11 mouse cellular contexts compared by ENCODE assay signal in genomic region chr13:40757995-40758394, GRCm38 (mm10). TPM values are rescaled to one million over a fixed set of nuclear protein-coding genes. Genes with fewer than 3 reads are reported as not detected.
DNase-seq lines count a peak whose midpoint lies in the region; ATAC-seq and TF ChIP-seq lines count a peak whose summit lies in the region.
"Had no signal": no experiment of that assay in that cellular context is flagged by ENCODE, and none has a peak within 500 bp of the region (broad histone marks: within the 10 kb centered on the region; RNA-seq: fewer than 3 reads in every experiment).

No protein-coding gene starts in this region.

- no peaks in the 10 kb centered on the region for H3K4me1 ChIP-seq in intestine, postnatal 0 days (replicated peaks; ENCODE audit: control insufficient read depth, insufficient read depth, low read length)
- H3K4me1 ChIP-seq in intestine, embryonic 15.5 days (replicated peaks): no peaks in the 10 kb centered on the region
- H3K4me1 ChIP-seq: kidney, embryonic 15.5 days had no signal

- no peak overlapping the region for H3K4me2 ChIP-seq in intestine, postnatal 0 days (replicated peaks; ENCODE audit: low read depth)
- H3K4me2 ChIP-seq in intestine, embryonic 15.5 days (replicated peaks): no peak overlapping the region
- H3K4me2 ChIP-seq: kidney, embryonic 15.5 days had no signal

- no peaks in the 10 kb centered on the region for H3K9me3 ChIP-seq in intestine, postnatal 0 days (ENCODE audit: control insufficient read depth)
- no peaks in the 10 kb centered on the region for H3K9me3 ChIP-seq in intestine, embryonic 15.5 days
- H3K9me3 ChIP-seq: kidney, embryonic 15.5 days; megakaryocyte, embryonic 14.5 days had no signal

- DNase-seq in thymus, postnatal 0 days (ENCODE audit: low spot score): peak; percentile 28
- DNase-seq in thymus, postnatal 25 days: no peak
- peak; percentile 42 for DNase-seq in brain, embryonic 18.5 days (ENCODE audit: low read depth, low spot score)
- no peak for DNase-seq in testis, postnatal 10 days (ENCODE audit: low spot score)
- DNase-seq in spleen, adult 18-20 months: no peak

- H3K27ac ChIP-seq in intestine, postnatal 0 days (ENCODE audit: low read depth, low read length): no peak overlapping the region
- no peak overlapping the region for H3K27ac ChIP-seq in intestine, embryonic 15.5 days
- H3K27ac ChIP-seq: kidney, embryonic 15.5 days had no signal

- no peaks in the 10 kb centered on the region for H3K27me3 ChIP-seq in intestine, postnatal 0 days (replicated peaks; ENCODE audit: control insufficient read depth, insufficient read depth, low read length)
- H3K27me3 ChIP-seq in intestine, embryonic 15.5 days (replicated peaks): no peaks in the 10 kb centered on the region
- H3K27me3 ChIP-seq: kidney, embryonic 15.5 days had no signal

- H3K36me3 ChIP-seq in intestine, postnatal 0 days (ENCODE audit: control insufficient read depth, insufficient read depth): no peaks in the 10 kb centered on the region
- H3K36me3 ChIP-seq in intestine, embryonic 15.5 days: no peaks in the 10 kb centered on the region
- H3K36me3 ChIP-seq: kidney, embryonic 15.5 days had no signal

- ATAC-seq in intestine, postnatal 0 days: no peak
- no peak for ATAC-seq in intestine, embryonic 15.5 days
- ATAC-seq: activated CD4-positive, CD25-positive, alpha-beta regulatory T cell, adult 4 months; forebrain, embryonic 16.5 days had no signal

- no peak overlapping the region for H3K9ac ChIP-seq in intestine, postnatal 0 days (ENCODE audit: low read depth, low read length)
- no peak overlapping the region for H3K9ac ChIP-seq in intestine, embryonic 15.5 days
- H3K9ac ChIP-seq: kidney, embryonic 15.5 days had no signal

- no peak overlapping the region for H3K4me3 ChIP-seq in intestine, postnatal 0 days (ENCODE audit: low read depth, low read length)
- no peak overlapping the region for H3K4me3 ChIP-seq in intestine, embryonic 15.5 days (replicated peaks)
- H3K4me3 ChIP-seq: kidney, embryonic 15.5 days; megakaryocyte, embryonic 14.5 days had no signal

- peak; percentile 63 for TF ChIP-seq CTCF in intestine, postnatal 0 days (IDR thresholded peaks at IDR 0.05; ENCODE audit: low read depth)

RNA-seq across cellular contexts. Expression of gene Tfap2a, which starts 19.8 kb away (rescaled TPM):
- polyA plus RNA-seq in intestine, postnatal 0 days (2015; fragmentation: Nextera tagmentation; extraction: Ambion mirVana): 0.04 and 0.07 TPM in 2 replicates
- 0.19 and 0.21 TPM in 2 replicates for polyA plus RNA-seq in intestine, embryonic 15.5 days (2015; fragmentation: Nextera tagmentation; extraction: Ambion mirVana)
- polyA plus RNA-seq in thymus, postnatal 0 days (2015; fragmentation: Nextera tagmentation; extraction: Ambion mirVana): 0.08 and 0.09 TPM in 2 replicates
- polyA plus RNA-seq: activated CD4-positive, CD25-positive, alpha-beta regulatory T cell, adult 4 months had no signal

Comparison
In these comparisons a context has a peak if more than half of its experiments do, and no peak if none do; other contexts are left out.
1. DNase-seq: peak in thymus, postnatal 0 days (single experiment) and brain, embryonic 18.5 days (single experiment); none in thymus, postnatal 25 days (single experiment), testis, postnatal 10 days (single experiment) and spleen, adult 18-20 months (0 of 2).